Mouse (Mus musculus): ENCODE results near the gene Zfp771. TPM values are rescaled to one million over a fixed set of nuclear protein-coding genes. Genes with fewer than 3 reads are reported as not detected.

The Zfp771 gene
- polyA plus RNA-seq, 1 experiment from 2014 or later = 2.3 TPM

Other genes with a start within 250 kb of the Zfp771 start
- 88.1 to 116 TPM (median 99.9 TPM) in 3 replicates for gene Mvp, start 229.7 kb upstream of the Zfp771 start, polyA plus RNA-seq (2018)
- 1.4 to 5.2 TPM in 2 of 3 replicates, not detected in the other for gene Pagr1b, start 227.8 kb upstream of the Zfp771 start, polyA plus RNA-seq (2018)
- 1.1 to 15.9 TPM (median 13.4 TPM) in 3 replicates for gene Pagr1a, start 226.9 kb upstream of the Zfp771 start, polyA plus RNA-seq (2018)
- 15.3 to 31.9 TPM (median 18.2 TPM) in 3 replicates for gene Gm42742, start 223.2 kb upstream of the Zfp771 start, polyA plus RNA-seq (2018)
- gene Prrt2, start 223.1 kb upstream of the Zfp771 start, polyA plus RNA-seq (2018) = not detected in 3 replicates
- 58.9 to 102 TPM (median 70.2 TPM) in 3 replicates for gene Maz, start 217.2 kb upstream of the Zfp771 start, polyA plus RNA-seq (2018)
- gene Kif22, start 201.8 kb upstream of the Zfp771 start, polyA plus RNA-seq (2018) = 1.8 to 5.1 TPM (median 4.4 TPM) in 3 replicates
- gene Zg16, start 156.9 kb upstream of the Zfp771 start, polyA plus RNA-seq (2018) = not detected in 3 replicates
- 17.5 to 31.4 TPM (median 20.4 TPM) in 3 replicates for gene AI467606, start 152.9 kb upstream of the Zfp771 start, polyA plus RNA-seq (2018)
- gene Qprt, start 122.0 kb upstream of the Zfp771 start, polyA plus RNA-seq (2018) = not detected in 3 replicates
- gene Spn, start 106.5 kb upstream of the Zfp771 start, polyA plus RNA-seq (2018) = 1.3 to 3.8 TPM (median 1.5 TPM) in 3 replicates
- gene Cd2bp2, start 48.2 kb upstream of the Zfp771 start, polyA plus RNA-seq (2018) = 36.2 to 55.7 TPM (median 41.4 TPM) in 3 replicates
- 32.8 to 44.1 TPM (median 41.7 TPM) in 3 replicates for gene Tbc1d10b, start 35.8 kb upstream of the Zfp771 start, polyA plus RNA-seq (2018)
- 0.47 to 1.4 TPM in 2 of 3 replicates, not detected in the other for gene Mylpf, start 35.4 kb upstream of the Zfp771 start, polyA plus RNA-seq (2018)
- gene Zfp553, start 11.2 kb upstream of the Zfp771 start, polyA plus RNA-seq (2018) = 5.4 to 7.1 TPM (median 5.6 TPM) in 3 replicates
- 0.75 to 2.4 TPM (median 1.9 TPM) in 3 replicates for gene Sept1, start 11.1 kb upstream of the Zfp771 start, polyA plus RNA-seq (2018)
- gene Dctpp1, start 16.4 kb downstream of the Zfp771 start, polyA plus RNA-seq (2018) = 15.9 to 45.9 TPM (median 27.1 TPM) in 3 replicates
- gene Sephs2, start 29.8 kb downstream of the Zfp771 start, polyA plus RNA-seq (2018) = 19.7 to 40.4 TPM (median 38.9 TPM) in 3 replicates
- 5.5 to 18.7 TPM (median 12.0 TPM) in 3 replicates for gene Itgal, start 52.0 kb downstream of the Zfp771 start, polyA plus RNA-seq (2018)
- 11.5 to 14.2 TPM (median 12.0 TPM) in 3 replicates for gene Zfp768, start 101.3 kb downstream of the Zfp771 start, polyA plus RNA-seq (2018)
- gene Zfp747, start 131.8 kb downstream of the Zfp771 start, polyA plus RNA-seq (2018) = 4.8 to 5.8 TPM (median 5.6 TPM) in 3 replicates
- 1.7 to 2.8 TPM (median 2.4 TPM) in 3 replicates for gene 9130019O22Rik, start 142.9 kb downstream of the Zfp771 start, polyA plus RNA-seq (2018)
- 1.3 to 3.1 TPM (median 1.6 TPM) in 3 replicates for gene E430018J23Rik, start 149.4 kb downstream of the Zfp771 start, polyA plus RNA-seq (2018)
- 6.0 to 7.4 TPM (median 6.2 TPM) in 3 replicates for gene Zfp764, start 162.5 kb downstream of the Zfp771 start, polyA plus RNA-seq (2018)
- gene Zfp688, start 177.8 kb downstream of the Zfp771 start, polyA plus RNA-seq (2018) = 5.1 to 17.4 TPM (median 8.9 TPM) in 3 replicates
- gene Zfp689, start 204.9 kb downstream of the Zfp771 start, polyA plus RNA-seq (2018) = 1.0 to 1.9 TPM (median 1.0 TPM) in 3 replicates
- gene Prr14, start 215.3 kb downstream of the Zfp771 start, polyA plus RNA-seq (2018) = 31.6 to 54.9 TPM (median 50.8 TPM) in 3 replicates
- gene Fbrs, start 234.9 kb downstream of the Zfp771 start, polyA plus RNA-seq (2018) = 47.3 to 163 TPM (median 92.9 TPM) in 3 replicates